Mouse (Mus musculus): ENCODE results near the gene Lrrc3c.

The Lrrc3c gene

DNA sequence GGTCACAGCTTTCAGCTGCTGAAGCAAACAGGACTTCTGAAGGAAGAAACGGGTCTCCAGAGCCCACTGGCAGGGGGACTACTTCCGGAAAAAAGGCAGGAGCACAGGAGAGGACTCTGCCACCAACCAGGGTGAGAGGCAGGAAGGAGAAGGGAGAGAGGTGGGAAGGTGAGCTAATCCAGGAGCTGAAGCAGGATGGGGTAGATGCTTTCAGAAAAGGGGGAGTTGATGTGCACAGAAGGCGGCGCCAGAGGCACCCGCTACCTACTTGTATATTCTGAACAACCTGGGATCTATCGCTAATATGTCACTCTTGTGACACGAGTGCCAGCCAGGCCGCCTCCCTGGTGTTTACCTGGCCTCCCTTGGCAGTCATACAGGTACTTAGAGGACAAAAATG lies at the start of gene Lrrc3c:
Gene Lrrc3c (plus strand): TSS at position 301 of the 400 bp plus-strand sequence.
- no peak for DNase-seq (ENCODE audit: low spot score in 2 of 2)

GRCm38 (mm10) chr11:98549363-98549762 lies 48.7 kb upstream of the Lrrc3c start:
- no peak for DNase-seq (ENCODE audit: low spot score in 2 of 2)

GRCm38 (mm10) chr11:98550311-98550974 lies 47.6 kb upstream of the Lrrc3c start:
- DNase-seq (ENCODE audit: low spot score in 2 of 2): no peak

GRCm38 (mm10) chr11:98550975-98551828 lies 46.9 kb upstream of the Lrrc3c start, which contains the start of gene Zpbp2:
Gene Zpbp2 (plus strand): TSS chr11:98551097.
- DNase-seq (ENCODE audit: low spot score in 2 of 2): peak; percentile 77 to 84

DNA sequence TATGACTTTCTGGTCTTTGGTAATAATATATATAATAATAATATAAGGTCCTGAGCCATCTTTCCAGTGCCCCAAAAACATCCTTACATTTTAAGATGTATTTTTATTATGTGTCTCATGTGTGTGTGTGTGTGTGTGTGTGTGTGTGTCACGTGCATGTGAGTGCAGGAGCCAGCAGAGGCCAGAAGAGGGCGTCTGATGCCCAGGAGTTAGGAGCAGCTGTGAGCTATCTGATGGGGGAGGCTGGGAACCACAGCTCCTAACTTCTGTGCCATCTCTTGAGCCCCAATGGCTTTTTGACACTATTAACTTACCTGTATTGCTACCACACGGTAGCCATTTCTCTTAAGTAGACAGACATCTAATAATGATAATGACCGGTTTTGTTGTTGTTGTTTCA lies 44.1 kb upstream of the Lrrc3c start:
- no peak for DNase-seq (ENCODE audit: low spot score in 2 of 2)

- DNase-seq (ENCODE audit: low spot score in 2 of 2): no peak
Observed at GRCm38 (mm10) chr11:98555124-98555700, 42.9 kb upstream of the Lrrc3c start.

GRCm38 (mm10) chr11:98560942-98561341 lies 37.1 kb upstream of the Lrrc3c start:
- DNase-seq (ENCODE audit: low spot score in 2 of 2): no peak

DNA sequence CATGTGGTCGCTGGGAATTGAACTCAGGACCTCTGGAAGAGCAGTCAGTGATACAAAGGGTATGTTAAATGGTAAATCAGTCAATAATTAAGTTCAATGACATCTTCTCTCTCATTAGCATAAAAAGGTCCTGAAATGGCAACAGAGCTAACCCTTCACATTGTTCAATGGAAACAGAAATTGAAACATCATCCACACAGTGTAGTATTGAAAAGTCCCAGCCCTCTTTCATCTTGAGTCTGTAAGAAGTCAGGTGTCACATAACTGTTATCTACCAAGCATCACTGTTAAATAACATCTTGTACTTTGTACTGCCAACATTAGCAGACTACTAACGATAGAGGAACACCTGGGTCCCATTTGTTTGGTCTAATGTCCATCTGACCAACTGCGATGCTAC lies 35.1 kb upstream of the Lrrc3c start:
- no peak for DNase-seq (ENCODE audit: low spot score in 2 of 2)

GRCm38 (mm10) chr11:98563921-98564414 lies 34.1 kb upstream of the Lrrc3c start:
- DNase-seq (ENCODE audit: low spot score in 2 of 2): no peak

GRCm38 (mm10) chr11:98568326-98568725 lies 29.8 kb upstream of the Lrrc3c start:
- DNase-seq (ENCODE audit: low spot score in 2 of 2): no peak

- no peak for DNase-seq (ENCODE audit: low spot score in 2 of 2)
Observed at GRCm38 (mm10) chr11:98569461-98569860, 28.6 kb upstream of the Lrrc3c start.

- DNase-seq (ENCODE audit: low spot score in 2 of 2): no peak
Observed at GRCm38 (mm10) chr11:98577776-98578175, 20.3 kb upstream of the Lrrc3c start.

GRCm38 (mm10) chr11:98580301-98581121 lies 17.6 kb upstream of the Lrrc3c start:
- DNase-seq (ENCODE audit: low spot score in 2 of 2): no peak

- DNase-seq (ENCODE audit: low spot score in 2 of 2): no peak
Observed at GRCm38 (mm10) chr11:98581286-98582029, 16.6 kb upstream of the Lrrc3c start.

DNA sequence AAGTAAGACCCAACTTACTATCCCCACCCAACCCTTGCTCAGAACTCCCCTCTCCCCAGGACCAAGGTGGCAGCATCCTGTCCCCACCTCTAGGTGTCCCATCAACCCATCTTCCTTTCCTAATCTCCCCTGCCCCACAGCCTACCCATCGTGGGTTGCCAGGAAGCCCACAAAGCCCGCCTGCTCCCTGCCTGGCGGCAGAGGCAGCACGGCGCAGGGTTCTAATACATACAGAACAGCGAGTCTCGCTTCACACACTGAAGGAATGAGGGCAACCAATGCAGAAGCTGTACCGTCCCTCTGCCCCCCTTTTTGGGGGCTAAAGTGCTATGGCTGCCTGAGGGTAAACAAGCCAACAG lies 16.1 kb upstream of the Lrrc3c start:
- no peak for DNase-seq (ENCODE audit: low spot score in 2 of 2)

DNA sequence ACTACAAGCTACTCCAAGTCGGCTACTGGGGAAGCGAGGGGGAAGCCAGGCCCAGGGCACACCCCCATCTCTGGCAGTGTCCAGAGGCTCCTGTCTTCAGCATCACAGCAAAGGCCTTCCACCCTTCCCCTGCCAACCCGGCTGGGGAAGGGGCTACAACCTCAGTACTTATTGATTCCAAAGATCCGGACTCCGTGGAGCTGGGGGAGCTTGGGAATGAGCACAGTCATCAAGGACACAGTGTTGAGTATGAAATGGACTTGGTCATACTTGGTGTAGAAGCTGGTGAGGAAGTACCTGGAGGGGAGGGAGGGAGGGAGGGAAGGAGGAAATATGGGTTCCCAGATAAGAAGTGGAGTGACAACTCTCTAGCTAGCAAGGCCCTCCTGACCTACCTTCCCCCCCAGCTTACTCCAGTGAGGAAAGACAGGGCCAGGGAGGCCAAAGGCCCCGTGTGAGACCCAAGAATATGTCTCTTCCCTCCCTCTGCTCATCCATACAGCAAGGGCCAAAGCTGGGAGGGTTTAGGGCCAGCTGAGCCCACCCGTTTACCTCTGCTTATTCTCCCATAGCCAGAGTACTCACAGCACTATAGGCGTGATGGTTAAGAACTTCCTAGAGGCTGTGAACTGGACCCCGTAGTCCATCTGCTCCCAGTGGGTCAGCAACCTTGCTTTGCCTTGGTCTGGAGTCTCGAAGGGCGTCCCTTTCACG lies 15.4 kb upstream of the Lrrc3c start:
- no peak for DNase-seq (ENCODE audit: low spot score in 2 of 2)

GRCm38 (mm10) chr11:98583265-98583552 lies 14.9 kb upstream of the Lrrc3c start:
- no peak for DNase-seq (ENCODE audit: low spot score in 2 of 2)

- DNase-seq (ENCODE audit: low spot score in 2 of 2): no peak
Observed at GRCm38 (mm10) chr11:98583571-98583970, 14.5 kb upstream of the Lrrc3c start.

DNA sequence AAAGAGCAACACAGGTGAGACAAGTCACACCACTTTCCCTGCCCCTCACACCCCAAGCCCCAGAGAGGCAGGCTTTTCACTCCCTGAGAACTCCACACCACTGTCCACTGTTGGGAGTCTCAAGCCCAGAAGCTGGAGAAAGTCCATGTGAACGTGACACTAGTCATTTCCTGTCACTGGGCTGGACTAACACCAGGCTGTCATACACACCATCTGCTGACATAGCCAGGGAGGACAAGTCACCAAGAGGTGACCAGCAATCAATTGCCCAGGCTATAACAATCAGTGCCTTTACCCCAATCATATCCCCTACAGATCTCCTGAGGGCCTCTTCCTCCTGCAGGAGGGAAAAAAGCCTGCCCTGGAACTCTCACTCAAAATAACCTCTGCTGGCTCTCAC lies 13.9 kb upstream of the Lrrc3c start:
- DNase-seq (ENCODE audit: low spot score in 2 of 2): no peak

GRCm38 (mm10) chr11:98584629-98585177 lies 13.4 kb upstream of the Lrrc3c start:
- DNase-seq (ENCODE audit: low spot score in 2 of 2): no peak
